Mouse (Mus musculus) midbrain, postnatal 0 days (tissue): ENCODE measurements around the gene Fbxl7. TPM values are rescaled to one million over a fixed set of nuclear protein-coding genes. Genes with fewer than 3 reads are reported as not detected.

Source experiments
- ATAC-seq: fragments of 200-750 bp; cut with Nextera tagmentation; 2 replicates; pipeline ENCODE4 v1.8.0; 2017; ENCODE audit warnings: moderate number of reproducible peaks, mild to moderate bottlenecking, moderate TSS enrichment, moderate library complexity; ENCODE audit not compliant: low FRiP score
- DNase-seq: peaks from one replicate; pipeline ENCODE4 v3.0.0-alpha.2; 2015; ENCODE audit warnings: low spot score
- H3K27ac ChIP-seq: fragments of 300-500 bp; sonication (generic); 2 replicates; pipeline ENCODE4 v1.5.1; 2014; ENCODE audit warnings: low read depth, mild to moderate bottlenecking, low read length, mixed read lengths
- H3K27me3 ChIP-seq: fragments of 300-500 bp; sonication (generic); 2 replicates; pipeline ENCODE4 v1.6.1; 2014; ENCODE audit warnings: low read length, control low read depth, mixed read lengths; ENCODE audit not compliant: insufficient read depth
- H3K36me3 ChIP-seq: fragments of 300-500 bp; sonication (generic); 2 replicates; pipeline ENCODE4 v1.6.1; 2014; ENCODE audit warnings: low read length, control low read depth, mixed read lengths; ENCODE audit not compliant: insufficient read depth
- H3K4me1 ChIP-seq: fragments of 300-500 bp; sonication (generic); 2 replicates; pipeline ENCODE4 v1.6.1; 2014; ENCODE audit warnings: mild to moderate bottlenecking, control low read depth, antibody characterized with exemption, low read length, mixed read lengths; ENCODE audit not compliant: insufficient read depth
- H3K4me2 ChIP-seq: fragments of 300-500 bp; sonication (generic); 2 replicates; pipeline ENCODE4 v1.6.1; 2014; ENCODE audit warnings: low read depth, mild to moderate bottlenecking, low read length, mixed read lengths; ENCODE audit not compliant: poor library complexity, severe bottlenecking
- H3K4me3 ChIP-seq: fragments of 300-500 bp; sonication (generic); 2 replicates; pipeline ENCODE4 v1.5.1; 2014; ENCODE audit warnings: low read depth, mild to moderate bottlenecking, low read length, moderate library complexity
- H3K9ac ChIP-seq: fragments of 300-500 bp; sonication (generic); replicated peaks from 2 replicates; pipeline ENCODE4 v1.6.1; 2014; ENCODE audit warnings: mild to moderate bottlenecking, low read length, moderate library complexity, mixed read lengths; ENCODE audit not compliant: poor library complexity, severe bottlenecking
- H3K9me3 ChIP-seq: fragments of 300-500 bp; sonication (generic); 2 replicates; pipeline ENCODE4 v1.6.1; 2016; ENCODE audit warnings: low read length, control low read depth
- CTCF ChIP-seq: IDR thresholded peaks from 2 replicates; pipeline ENCODE4 v1.5.1; 2016; ENCODE audit warnings: antibody characterized with exemption, mild to moderate bottlenecking
- WGBS: fragments of 180-500 bp; shearing (Covaris S2); extraction: QIAGEN DNeasy Blood & Tissue Kit; methylation state at CpG from one replicate; pipeline ENCODE4 v1.1.7; 2014; 5-methylcytosine and 5-hydroxymethylcytosine counted together
- polyA plus RNA-seq: library from polyadenylated mRNA; unstranded; fragments of >200 nt; fragmentation: Nextera tagmentation; extraction: Ambion mirVana; gene quantifications from 2 replicates; pipeline ENCODE4 v1.2.1, GENCODE M21; 2015
- total RNA-seq: library from RNA; depleted of rRNA; stranded (reverse); fragments of >200 nt; gene quantifications from 2 replicates; pipeline ENCODE4 v1.2.3, GENCODE M21; 2014

Fbxl7 gene
- total and polyA plus RNA-seq, 2 experiments from 2014 or later, result 3.9 to 10.0 TPM

GRCm38 (mm10) chr15:26780557-26780956 lies 114.8 kb downstream of the Fbxl7 start:
- no peaks in the 10 kb centered on the region for H3K4me1 ChIP-seq
- WGBS, result 69% methylated on average over 3 of the region's 3 CpGs
- no peak overlapping the region for H3K4me2 ChIP-seq
- no peak overlapping the region for H3K9ac ChIP-seq
- DNase-seq (peak; percentile 60), ATAC-seq (no peak)
- no peak overlapping the region for H3K4me3 ChIP-seq
- H3K9me3 ChIP-seq, result no peaks in the 10 kb centered on the region
- no peaks in the 10 kb centered on the region for H3K27me3 ChIP-seq
- TF ChIP-seq CTCF, result no peak
- H3K36me3 ChIP-seq, result no peaks in the 10 kb centered on the region
- H3K27ac ChIP-seq, result no peak overlapping the region

- DNase-seq (no peak), ATAC-seq (no peak)
- Histone ChIP-seq H3K9ac (no peak overlapping the region), H3K36me3 (no peaks in the 10 kb centered on the region), H3K9me3 (no peaks in the 10 kb centered on the region), H3K4me1 (no peaks in the 10 kb centered on the region), H3K27me3 (no peaks in the 10 kb centered on the region), H3K27ac (no peak overlapping the region), H3K4me2 (no peak overlapping the region), H3K4me3 (no peak overlapping the region)
- TF ChIP-seq CTCF, result no peak
- 92% methylated on average over 4 of the region's 4 CpGs for WGBS
These were observed 116.3 kb downstream of the Fbxl7 start for GRCm38 (mm10) chr15:26779129-26779528.

DNA sequence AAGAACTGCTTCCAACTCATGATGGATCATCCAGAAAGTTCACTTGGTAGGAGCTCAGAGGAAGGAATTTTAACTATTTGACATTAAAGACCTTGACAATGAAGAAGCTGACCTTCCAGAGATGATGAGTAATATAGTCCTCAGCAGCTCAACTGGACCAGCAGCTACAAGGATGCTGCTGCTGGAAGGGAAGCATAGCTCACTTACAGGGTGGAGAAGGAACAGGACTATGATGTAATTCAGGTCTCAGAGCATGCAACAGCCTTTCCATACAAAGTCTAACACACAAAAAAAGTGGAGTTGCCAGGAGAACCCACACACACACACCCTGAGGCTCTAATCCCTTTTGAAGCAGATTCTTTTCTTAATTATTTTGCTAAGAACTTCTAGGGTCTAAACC lies 119.7 kb downstream of the Fbxl7 start:
- TF ChIP-seq CTCF, result no peak
- Histone ChIP-seq H3K27ac (no peak overlapping the region), H3K36me3 (no peaks in the 10 kb centered on the region), H3K4me1 (no peaks in the 10 kb centered on the region), H3K27me3 (no peaks in the 10 kb centered on the region), H3K9me3 (no peaks in the 10 kb centered on the region), H3K9ac (no peak overlapping the region), H3K4me3 (no peak overlapping the region), H3K4me2 (no peak overlapping the region)
- DNase-seq (no peak), ATAC-seq (no peak)

DNA sequence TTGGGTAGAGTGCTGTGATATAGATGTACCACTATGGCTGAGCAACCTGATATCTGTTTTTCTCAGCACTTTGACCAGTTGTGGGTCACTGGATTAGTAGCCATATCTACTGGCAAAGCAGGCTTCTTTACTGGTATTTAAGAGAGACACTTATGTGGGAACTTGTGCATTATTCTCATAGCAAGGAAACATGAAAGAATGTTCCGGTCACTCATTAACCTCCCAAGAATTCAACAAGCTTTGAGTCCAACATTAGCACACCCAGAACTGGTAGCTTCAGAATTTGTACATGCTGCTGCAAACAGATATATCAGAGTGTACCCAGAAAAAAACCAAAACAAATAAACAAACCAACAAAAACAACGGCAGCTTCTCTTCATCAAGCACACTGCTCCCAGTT lies 120.5 kb downstream of the Fbxl7 start:
- WGBS, result 98% methylated on average over 2 of the region's 2 CpGs
- Histone ChIP-seq H3K36me3 (no peaks in the 10 kb centered on the region), H3K4me2 (no peak overlapping the region), H3K9ac (no peak overlapping the region), H3K4me3 (no peak overlapping the region), H3K27ac (no peak overlapping the region), H3K9me3 (no peaks in the 10 kb centered on the region), H3K27me3 (no peaks in the 10 kb centered on the region), H3K4me1 (no peaks in the 10 kb centered on the region)
- no peak for ATAC-seq
- no peak for TF ChIP-seq CTCF
- DNase-seq, result no peak

DNA sequence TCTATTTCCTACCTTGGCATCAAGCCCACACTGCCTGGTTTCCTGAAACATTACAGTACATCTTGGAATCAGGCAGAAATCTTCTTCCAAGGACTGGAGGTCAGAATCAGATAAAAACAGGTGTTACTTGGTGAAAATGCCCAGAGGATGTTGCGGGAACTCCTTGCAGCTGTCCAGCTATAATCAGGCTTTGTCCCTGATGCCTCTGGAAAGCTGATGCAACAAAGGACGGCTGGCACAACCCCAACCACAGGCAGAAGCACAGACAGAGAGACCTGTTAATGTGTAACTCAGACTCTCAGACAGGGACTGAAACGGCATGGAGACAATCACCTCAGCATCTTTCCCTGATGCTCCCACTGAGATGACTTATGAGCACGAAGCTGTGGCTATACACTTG lies 133.7 kb downstream of the Fbxl7 start:
- H3K4me2 ChIP-seq, result no peak overlapping the region
- no peaks in the 10 kb centered on the region for H3K9me3 ChIP-seq
- H3K4me1 ChIP-seq, result no peaks in the 10 kb centered on the region
- no peak for ATAC-seq
- no peaks in the 10 kb centered on the region for H3K27me3 ChIP-seq
- H3K4me3 ChIP-seq, result no peak overlapping the region
- H3K9ac ChIP-seq, result no peak overlapping the region
- H3K27ac ChIP-seq, result no peak overlapping the region
- WGBS, result 60% methylated on average over 4 of the region's 4 CpGs
- TF ChIP-seq CTCF, result no peak
- peak; percentile 31 for DNase-seq
- no peaks in the 10 kb centered on the region for H3K36me3 ChIP-seq

- Histone ChIP-seq H3K27ac (no peak overlapping the region), H3K9me3 (no peaks in the 10 kb centered on the region), H3K36me3 (no peaks in the 10 kb centered on the region), H3K4me3 (no peak overlapping the region), H3K4me1 (no peaks in the 10 kb centered on the region), H3K27me3 (no peaks in the 10 kb centered on the region), H3K9ac (no peak overlapping the region), H3K4me2 (no peak overlapping the region)
- ATAC-seq, result no peak
- no peak for DNase-seq
- no peak for TF ChIP-seq CTCF
- 91% methylated on average over 3 of the region's 3 CpGs for WGBS
These were observed 146.9 kb downstream of the Fbxl7 start for GRCm38 (mm10) chr15:26748484-26748883.
